Mouse (Mus musculus) adrenal gland, postnatal 10 days (tissue): ENCODE measurements around the gene Vti1b. TPM values are rescaled to one million over a fixed set of nuclear protein-coding genes. Genes with fewer than 3 reads are reported as not detected.
"Not testable (repeated sequence)": the region's sequence is repeated elsewhere in the genome, so short reads cannot be mapped to it uniquely, and the experiment has no call there.

ENCODE experiments used
- DNase-seq: peaks from one replicate; pipeline ENCODE4 v3.0.0; 2021; ENCODE audit warnings: mixed read lengths
- long read RNA-seq, 2 experiments: library from polyadenylated mRNA; stranded (forward); transcript quantifications; one replicate each; pipeline ENCODE4 v2.0.0; 2021
- total RNA-seq, 2 experiments: library from RNA; stranded (reverse); gene quantifications; 2 replicates each; pipeline ENCODE4 v1.2.3; 2021

The Vti1b gene
- total RNA-seq = 10 to 100 TPM; 60.0 to 65.2 TPM
- long read RNA-seq, experiment 1, transcript Vti1b-203 (5 exons, 1,059 nt) = minor isoform, 6 of 92 reads
- long read RNA-seq, experiment 1, transcript Vti1b-201 (6 exons, 1,490 nt) = major isoform, 63 of 92 reads
- long read RNA-seq, experiment 1, partial matches to known transcripts = 8 of 92 reads
- long read RNA-seq, experiment 1, other reads (novel, unspliced or antisense) = 15 of 92 reads
- long read RNA-seq, experiment 2, transcript Vti1b-201 (6 exons, 1,490 nt) = major isoform, 37 of 51 reads
- long read RNA-seq, experiment 2, transcript Vti1b-203 (5 exons, 1,059 nt) = minor isoform, 6 of 51 reads
- long read RNA-seq, experiment 2, partial matches to known transcripts = 5 of 51 reads
- long read RNA-seq, experiment 2, other reads (novel, unspliced or antisense) = 3 of 51 reads

- peak; percentile 92 for DNase-seq
Observed at GRCm38 (mm10) chr12:79172019-79172941, at the start of gene Vti1b. Gene Vti1b (minus strand): TSS chr12:79172667.

GRCm38 (mm10) chr12:79217511-79217910, 45.0 kb upstream of the Vti1b start:
- DNase-seq = no peak

GRCm38 (mm10) chr12:79211447-79211846, 39.0 kb upstream of the Vti1b start:
- DNase-seq = no peak

GRCm38 (mm10) chr12:79208703-79209464, 36.4 kb upstream of the Vti1b start, which contains the start of gene Rdh12:
Gene Rdh12 (plus strand): TSS chr12:79208914.
- DNase-seq = peak; percentile 66

GRCm38 (mm10) chr12:79201882-79202281, 29.4 kb upstream of the Vti1b start:
- DNase-seq = no peak

- no peak for DNase-seq
Observed at GRCm38 (mm10) chr12:79197105-79197504, 24.6 kb upstream of the Vti1b start.

- DNase-seq = peak; percentile 83
Observed at GRCm38 (mm10) chr12:79193441-79193840, 21.0 kb upstream of the Vti1b start.

GRCm38 (mm10) chr12:79192193-79192592, 19.7 kb upstream of the Vti1b start, which contains the start of gene Rdh11:
Gene Rdh11 (minus strand): TSS chr12:79192293.
- DNase-seq = no peak

GRCm38 (mm10) chr12:79191701-79192100, 19.2 kb upstream of the Vti1b start:
- peak; percentile 84 for DNase-seq

GRCm38 (mm10) chr12:79190931-79191673, 18.6 kb upstream of the Vti1b start:
- DNase-seq = peak; percentile 68

- not testable (repeated sequence) for DNase-seq
Observed at GRCm38 (mm10) chr12:79185160-79185559, 12.7 kb upstream of the Vti1b start.

GRCm38 (mm10) chr12:79175998-79176397, 3.5 kb upstream of the Vti1b start:
- no peak for DNase-seq

- DNase-seq = no peak
Observed at GRCm38 (mm10) chr12:79173721-79174120, 1.3 kb upstream of the Vti1b start.

GRCm38 (mm10) chr12:79171269-79171995, 1.0 kb downstream of the Vti1b start:
- no peak for DNase-seq

GRCm38 (mm10) chr12:79170421-79170820, 2.0 kb downstream of the Vti1b start:
- DNase-seq = no peak

GRCm38 (mm10) chr12:79169173-79169572, 3.3 kb downstream of the Vti1b start:
- DNase-seq = no peak

- no peak for DNase-seq
Observed at GRCm38 (mm10) chr12:79162876-79163275, 9.6 kb downstream of the Vti1b start.

GRCm38 (mm10) chr12:79149653-79150052, 22.8 kb downstream of the Vti1b start:
- no peak for DNase-seq

GRCm38 (mm10) chr12:79141384-79141783, 31.1 kb downstream of the Vti1b start:
- no peak for DNase-seq

- DNase-seq = no peak
Observed at GRCm38 (mm10) chr12:79140811-79141210, 31.7 kb downstream of the Vti1b start.

GRCm38 (mm10) chr12:79139417-79139816, 33.0 kb downstream of the Vti1b start:
- no peak for DNase-seq
